Mouse (Mus musculus) liver, embryonic 15.5 days (tissue): Measurements from ENCODE around the gene Slc6a11. TPM values are rescaled to one million over a fixed set of nuclear protein-coding genes. Genes with fewer than 3 reads are reported as not detected.

Experiments used
- ATAC-seq: fragments of 200-750 bp; cut with Nextera tagmentation; 2 replicates; pipeline ENCODE4 v1.8.0; 2017; ENCODE audit warnings: moderate number of reproducible peaks, mild to moderate bottlenecking, moderate library complexity; ENCODE audit not compliant: insufficient read depth
- H3K27ac ChIP-seq: fragments of 300-500 bp; sonication (generic); replicated peaks from 2 replicates; pipeline ENCODE4 v1.5.1; 2015; ENCODE audit warnings: mild to moderate bottlenecking, inconsistent platforms
- H3K27me3 ChIP-seq: fragments of 300-500 bp; sonication (generic); 2 replicates; pipeline ENCODE4 v1.6.1; 2015; ENCODE audit warnings: mild to moderate bottlenecking, inconsistent platforms
- H3K36me3 ChIP-seq: fragments of 300-500 bp; sonication (generic); replicated peaks from 2 replicates; pipeline ENCODE4 v1.6.1; 2015; ENCODE audit warnings: moderate library complexity, mild to moderate bottlenecking, inconsistent platforms
- H3K4me1 ChIP-seq: fragments of 300-500 bp; sonication (generic); replicated peaks from 2 replicates; pipeline ENCODE4 v1.6.1; 2015; ENCODE audit warnings: inconsistent platforms
- H3K4me2 ChIP-seq: fragments of 300-500 bp; sonication (generic); 2 replicates; pipeline ENCODE4 v1.6.1; 2015; ENCODE audit warnings: moderate library complexity, mild to moderate bottlenecking, inconsistent platforms
- H3K4me3 ChIP-seq: fragments of 300-500 bp; sonication (generic); replicated peaks from 2 replicates; pipeline ENCODE4 v1.5.1; 2015; ENCODE audit warnings: mild to moderate bottlenecking, inconsistent platforms
- H3K9ac ChIP-seq: fragments of 300-500 bp; sonication (generic); 2 replicates; pipeline ENCODE4 v1.6.1; 2015; ENCODE audit warnings: moderate library complexity, mild to moderate bottlenecking, inconsistent platforms
- H3K9me3 ChIP-seq: fragments of 300-500 bp; sonication (generic); replicated peaks from 2 replicates; pipeline ENCODE4 v1.6.1; 2016; ENCODE audit warnings: inconsistent platforms
- WGBS: fragments of 180-500 bp; shearing (Covaris S2); methylation state at CpG from one replicate; pipeline ENCODE4 v1.1.7; 2015; ENCODE audit warnings: mixed read lengths; ENCODE audit not compliant: insufficient replicate concordance; 5-methylcytosine and 5-hydroxymethylcytosine counted together
- polyA plus RNA-seq: library from polyadenylated mRNA; unstranded; fragments of >200 nt; fragmentation: Nextera tagmentation; extraction: Ambion mirVana; gene quantifications from 2 replicates; pipeline ENCODE4 v1.2.1, GENCODE M21; 2015

Gene Slc6a11
- polyA plus RNA-seq, 1 experiment from 2014 or later = 0.03 TPM

DNA sequence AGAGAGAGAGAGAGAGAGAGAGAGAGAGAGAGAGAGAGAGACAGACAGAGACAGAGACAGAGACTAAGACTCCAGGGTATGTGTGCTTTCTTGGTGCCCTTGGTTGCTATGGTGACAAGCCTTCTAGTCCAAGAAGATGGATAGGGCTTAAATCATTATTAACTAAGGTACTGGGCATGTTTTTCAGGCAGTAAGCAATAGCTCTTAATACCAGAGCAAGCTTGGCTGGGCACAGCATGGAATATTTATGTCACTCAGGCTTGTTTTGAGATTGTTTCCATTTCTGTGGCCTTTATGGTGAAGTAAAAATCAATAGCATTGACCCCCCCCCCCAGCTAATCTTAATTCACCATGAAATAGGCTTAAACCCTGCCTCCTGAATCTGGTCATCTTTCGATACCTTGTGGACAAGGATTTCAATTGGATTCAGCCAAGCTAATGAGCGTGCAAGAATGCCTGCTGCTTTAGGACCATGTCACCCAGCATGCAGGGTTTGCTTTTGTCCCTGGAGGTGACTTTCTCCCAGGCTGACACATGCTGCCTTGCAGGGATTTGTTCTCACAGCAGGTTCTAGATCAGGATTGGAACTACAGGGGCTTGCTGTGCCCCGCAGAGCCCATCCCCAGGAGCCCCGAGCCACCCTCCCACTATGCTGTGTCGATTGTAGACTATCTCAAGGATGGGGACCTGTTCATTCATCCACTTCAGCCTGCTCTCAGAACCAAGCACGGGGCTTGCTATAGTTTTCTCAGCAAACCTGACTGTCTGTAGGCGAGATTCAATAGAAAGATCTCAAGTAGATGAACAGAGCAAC lies 51.5 kb downstream of the Slc6a11 start:
- ATAC-seq = no peak
- H3K4me2 ChIP-seq = no peak overlapping the region
- no peak overlapping the region for H3K4me3 ChIP-seq
- H3K4me1 ChIP-seq = no peaks in the 10 kb centered on the region
- no peak overlapping the region for H3K27ac ChIP-seq
- no peaks in the 10 kb centered on the region for H3K9me3 ChIP-seq
- 55% methylated on average over 7 of the region's 7 CpGs for WGBS
- no peaks in the 10 kb centered on the region for H3K36me3 ChIP-seq
- H3K27me3 ChIP-seq = no peaks in the 10 kb centered on the region
- H3K9ac ChIP-seq = no peak overlapping the region

DNA sequence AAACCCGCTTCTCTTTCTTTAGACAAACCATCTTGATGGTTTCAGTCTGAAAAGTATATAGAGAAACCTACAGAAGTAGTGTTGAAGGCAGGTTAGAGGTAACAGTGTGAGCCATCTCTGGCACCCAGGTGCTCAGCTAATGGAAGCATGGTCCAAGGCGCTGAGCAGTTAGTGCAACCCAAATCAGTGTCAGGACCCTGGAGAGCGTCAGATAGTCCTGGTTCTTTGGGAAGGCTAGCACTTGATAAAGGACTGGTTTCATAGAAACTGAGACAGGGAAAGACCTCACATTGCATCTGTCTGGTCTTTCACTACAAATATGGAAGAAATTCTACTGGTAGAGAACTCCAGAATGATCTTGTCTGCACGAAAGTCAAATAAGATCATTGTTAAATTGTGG lies 56.1 kb downstream of the Slc6a11 start:
- no peaks in the 10 kb centered on the region for H3K9me3 ChIP-seq
- 34% methylated on average over 4 of the region's 4 CpGs for WGBS

DNA sequence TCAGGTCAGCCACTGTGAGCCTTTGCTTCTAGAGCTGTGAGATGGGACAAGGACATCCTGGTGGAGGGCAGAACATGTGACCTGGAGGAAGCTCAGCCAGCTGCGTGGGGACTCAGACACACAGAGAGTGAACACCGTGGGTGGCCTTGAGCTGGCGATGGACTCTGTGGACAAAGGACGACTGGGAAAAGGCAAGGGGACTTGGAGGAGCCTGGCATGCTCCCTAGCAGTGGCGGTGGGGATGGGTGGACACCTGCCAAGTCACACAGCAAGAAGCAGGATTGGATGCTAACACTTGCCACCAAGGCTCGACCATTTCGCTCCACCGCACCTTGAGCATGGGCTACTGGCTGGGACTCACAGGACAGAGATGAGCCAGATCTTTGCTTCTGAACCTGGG lies 57.8 kb downstream of the Slc6a11 start:
- Histone ChIP-seq H3K27ac (no peak overlapping the region), H3K27me3 (no peaks in the 10 kb centered on the region), H3K4me2 (no peak overlapping the region), H3K4me1 (no peaks in the 10 kb centered on the region), H3K36me3 (no peaks in the 10 kb centered on the region), H3K4me3 (no peak overlapping the region), H3K9me3 (no peaks in the 10 kb centered on the region), H3K9ac (no peak overlapping the region)
- ATAC-seq = no peak
- 62% methylated on average over 8 of the region's 8 CpGs for WGBS

More for the DNA sequence above, 56.1 kb downstream of the Slc6a11 start:
- Histone ChIP-seq H3K4me3 (no peak overlapping the region), H3K4me1 (no peaks in the 10 kb centered on the region), H3K4me2 (no peak overlapping the region), H3K9ac (no peak overlapping the region), H3K27me3 (no peaks in the 10 kb centered on the region), H3K36me3 (no peaks in the 10 kb centered on the region), H3K27ac (no peak overlapping the region)
- no peak for ATAC-seq

DNA sequence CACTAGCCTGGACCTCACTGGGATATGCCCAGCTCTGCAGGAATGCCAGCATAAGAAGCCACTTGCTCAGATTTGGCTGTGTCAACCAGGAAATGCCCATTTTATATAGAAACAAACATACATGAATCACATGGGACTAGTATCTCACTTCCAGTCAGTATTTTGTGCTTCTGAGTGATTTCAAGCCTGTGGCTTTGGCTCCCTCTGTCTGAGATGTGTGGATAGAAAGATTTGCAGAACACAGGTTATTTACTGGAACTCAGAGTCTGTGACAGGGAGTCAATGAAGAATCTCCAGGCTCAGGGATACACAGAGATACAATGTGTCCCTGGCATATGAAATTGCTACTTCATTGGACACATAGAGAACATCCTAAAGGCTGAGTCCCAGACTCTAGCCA lies 65.0 kb downstream of the Slc6a11 start:
- Histone ChIP-seq H3K36me3 (no peaks in the 10 kb centered on the region), H3K27ac (no peak overlapping the region), H3K27me3 (no peaks in the 10 kb centered on the region), H3K4me2 (no peak overlapping the region), H3K4me1 (no peaks in the 10 kb centered on the region), H3K4me3 (no peak overlapping the region), H3K9ac (no peak overlapping the region), H3K9me3 (no peaks in the 10 kb centered on the region)
- no peak for ATAC-seq

DNA sequence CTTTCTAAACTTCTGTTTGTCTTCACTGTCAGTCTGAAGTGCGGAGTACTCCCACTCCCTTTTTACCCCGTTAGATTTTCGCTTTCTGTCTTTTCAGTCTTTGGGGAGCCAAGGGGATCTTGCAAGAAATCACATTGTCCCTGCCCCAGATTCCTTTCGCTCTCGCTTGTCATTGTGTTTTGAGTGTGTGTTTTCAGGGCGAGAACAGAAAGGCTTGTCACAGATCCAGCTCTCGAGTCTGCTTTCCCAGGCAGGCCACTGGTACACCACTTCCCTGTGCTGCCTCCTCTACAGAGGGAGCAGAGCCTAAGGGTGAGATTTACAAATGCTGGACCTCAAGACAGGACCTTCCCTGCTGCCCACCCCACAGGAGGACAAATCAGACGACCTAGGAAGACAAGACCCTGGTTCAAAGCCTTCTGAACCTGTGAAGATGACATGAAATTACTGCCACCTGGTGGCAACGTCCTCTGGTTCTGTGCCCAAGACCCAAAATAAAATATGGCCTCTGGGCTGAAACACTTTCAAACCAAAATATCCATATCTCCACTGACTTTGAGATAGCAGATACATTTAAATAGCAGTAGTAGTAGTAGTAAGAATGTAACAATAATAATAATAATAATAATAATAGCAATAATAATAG lies 68.3 kb downstream of the Slc6a11 start:
- Histone ChIP-seq H3K4me1 (no peaks in the 10 kb centered on the region), H3K4me3 (no peak overlapping the region), H3K36me3 (no peaks in the 10 kb centered on the region), H3K9me3 (no peaks in the 10 kb centered on the region), H3K27ac (no peak overlapping the region), H3K4me2 (no peak overlapping the region), H3K27me3 (no peaks in the 10 kb centered on the region), H3K9ac (no peak overlapping the region)
- 43% methylated on average over 9 of the region's 9 CpGs for WGBS
- ATAC-seq = no peak

DNA sequence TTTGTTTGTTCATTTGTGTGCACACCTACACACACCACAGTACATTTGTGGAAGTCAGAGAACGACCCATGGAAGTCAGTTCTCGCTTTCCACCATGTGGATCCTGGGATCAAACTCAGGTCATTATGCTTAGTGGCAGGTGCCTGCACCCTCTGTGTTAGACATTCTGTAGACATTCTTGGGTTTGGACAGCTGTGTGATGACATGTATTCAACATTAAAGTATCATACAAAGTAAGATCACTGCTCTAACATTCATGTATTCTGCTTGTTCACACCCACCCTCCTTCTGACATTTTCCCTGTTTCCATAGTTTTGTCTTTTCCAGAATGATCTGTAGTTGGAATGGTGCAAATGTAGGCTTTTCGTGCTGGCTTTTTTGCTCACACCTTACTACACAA lies 73.5 kb downstream of the Slc6a11 start:
- Histone ChIP-seq H3K4me1 (no peaks in the 10 kb centered on the region), H3K4me2 (no peak overlapping the region), H3K9ac (no peak overlapping the region), H3K27me3 (no peaks in the 10 kb centered on the region), H3K27ac (no peak overlapping the region), H3K36me3 (no peaks in the 10 kb centered on the region), H3K9me3 (no peaks in the 10 kb centered on the region), H3K4me3 (no peak overlapping the region)
- 53% methylated on average over 3 of the region's 3 CpGs for WGBS
- no peak for ATAC-seq

DNA sequence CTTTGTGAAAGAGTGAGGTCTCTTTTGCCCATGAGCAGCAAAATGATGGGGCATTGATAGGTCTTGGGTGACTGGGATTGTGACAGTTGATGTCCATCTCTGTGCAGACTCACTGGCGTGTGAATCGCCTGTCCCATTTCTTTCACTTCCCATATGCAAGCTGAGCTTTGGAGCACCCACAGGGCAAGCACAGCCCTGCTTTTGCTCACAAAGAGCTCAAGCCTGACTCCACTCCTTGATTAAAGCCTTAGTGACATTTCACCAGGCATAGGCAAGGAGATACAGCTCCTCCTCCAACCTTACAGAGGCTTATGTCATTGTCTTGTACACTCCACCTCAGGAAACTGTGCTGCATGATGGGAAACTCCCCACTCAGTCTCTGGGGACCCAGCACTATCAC lies 77.3 kb downstream of the Slc6a11 start:
- H3K4me3 ChIP-seq = no peak overlapping the region
- no peaks in the 10 kb centered on the region for H3K27me3 ChIP-seq
- H3K9ac ChIP-seq = no peak overlapping the region
- no peaks in the 10 kb centered on the region for H3K4me1 ChIP-seq
- no peak for ATAC-seq
- no peak overlapping the region for H3K27ac ChIP-seq
- no peaks in the 10 kb centered on the region for H3K9me3 ChIP-seq
- no peaks in the 10 kb centered on the region for H3K36me3 ChIP-seq
- 55% methylated on average over 2 of the region's 2 CpGs for WGBS
- H3K4me2 ChIP-seq = no peak overlapping the region

DNA sequence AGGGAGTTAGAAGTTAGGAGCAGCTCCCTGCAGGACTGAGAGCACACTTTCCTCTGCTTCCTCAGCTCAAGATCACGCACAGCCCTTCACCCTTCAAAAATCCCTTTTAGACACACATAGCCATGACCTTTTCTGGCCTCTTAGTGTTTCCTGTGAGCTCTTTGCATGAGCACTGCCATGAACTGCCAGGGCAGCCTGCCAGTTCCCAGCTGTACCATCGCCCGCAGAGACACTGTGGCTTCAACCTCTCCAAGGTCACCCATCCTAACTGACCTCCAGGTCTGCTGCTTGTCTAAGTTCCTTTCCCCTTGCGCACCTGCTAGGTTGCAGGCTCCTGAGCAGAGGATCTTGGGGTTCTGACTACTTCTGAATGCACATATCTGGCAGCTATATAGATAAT lies 83.4 kb downstream of the Slc6a11 start:
- 64% methylated on average over 4 of the region's 4 CpGs for WGBS
- Histone ChIP-seq H3K27ac (no peak overlapping the region), H3K36me3 (no peaks in the 10 kb centered on the region), H3K4me2 (no peak overlapping the region), H3K4me3 (no peak overlapping the region), H3K27me3 (no peaks in the 10 kb centered on the region), H3K4me1 (no peaks in the 10 kb centered on the region), H3K9ac (no peak overlapping the region), H3K9me3 (no peaks in the 10 kb centered on the region)
- ATAC-seq = no peak

DNA sequence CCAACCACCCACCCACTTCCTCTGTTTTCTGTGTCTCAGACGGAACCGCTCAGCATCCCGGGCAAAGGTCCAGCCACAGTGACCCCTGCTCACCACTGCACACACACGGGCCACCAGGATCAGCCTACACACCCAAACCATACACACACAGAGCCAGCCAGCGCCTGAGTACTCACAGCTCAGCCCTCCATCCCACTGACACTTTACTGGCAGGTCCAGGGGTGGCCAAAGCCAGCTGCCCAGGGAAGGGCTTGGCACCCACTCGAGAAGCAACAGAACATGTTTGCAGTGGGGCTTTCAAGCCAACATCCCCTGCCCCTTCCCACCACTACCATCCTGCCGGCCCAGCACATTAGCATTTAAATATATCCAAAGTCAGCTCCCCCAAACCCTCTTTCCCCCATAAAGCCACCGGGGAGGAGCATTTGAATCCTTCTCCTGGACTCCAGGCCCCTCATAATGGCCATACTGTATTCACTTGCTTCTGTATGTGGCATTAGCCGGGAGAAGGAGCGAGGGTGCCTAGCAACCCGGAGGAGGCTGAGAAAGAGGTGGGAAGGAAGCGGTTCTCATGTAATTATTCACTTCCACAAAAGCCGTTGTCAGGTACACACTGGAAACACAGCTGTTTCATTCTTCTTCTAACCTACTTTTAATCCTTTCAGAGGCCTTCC lies 85.8 kb downstream of the Slc6a11 start:
- ATAC-seq = no peak
- H3K36me3 ChIP-seq = no peaks in the 10 kb centered on the region
- no peaks in the 10 kb centered on the region for H3K27me3 ChIP-seq
- no peak overlapping the region for H3K27ac ChIP-seq
- no peak overlapping the region for H3K4me3 ChIP-seq
- H3K4me1 ChIP-seq = no peaks in the 10 kb centered on the region
- H3K9ac ChIP-seq = no peak overlapping the region
- 49% methylated on average over 13 of the region's 13 CpGs for WGBS
- no peaks in the 10 kb centered on the region for H3K9me3 ChIP-seq
- H3K4me2 ChIP-seq = no peak overlapping the region

DNA sequence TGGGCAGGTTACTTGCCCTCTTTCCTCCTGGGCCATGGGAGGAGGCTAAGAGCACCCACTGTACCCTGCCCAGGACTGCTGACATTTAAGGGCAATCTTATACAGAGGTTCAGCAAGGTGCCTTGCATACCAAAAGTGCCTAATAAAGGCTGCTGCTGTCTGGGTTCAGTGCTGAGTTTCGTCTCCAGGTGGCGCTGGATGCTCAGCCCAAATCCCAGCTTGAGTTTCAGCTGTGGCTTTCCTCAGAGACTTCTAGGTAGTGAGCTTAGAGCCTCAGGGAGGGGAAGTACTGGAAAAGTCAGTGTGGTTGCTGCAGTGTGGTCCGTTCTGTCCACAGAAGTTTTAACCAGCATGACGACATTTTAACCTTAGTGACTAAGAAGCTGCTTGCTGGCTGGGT lies 93.4 kb downstream of the Slc6a11 start:
- no peak overlapping the region for H3K9ac ChIP-seq
- WGBS = 8% methylated on average over 4 of the region's 4 CpGs
- H3K4me2 ChIP-seq = no peak overlapping the region

DNA sequence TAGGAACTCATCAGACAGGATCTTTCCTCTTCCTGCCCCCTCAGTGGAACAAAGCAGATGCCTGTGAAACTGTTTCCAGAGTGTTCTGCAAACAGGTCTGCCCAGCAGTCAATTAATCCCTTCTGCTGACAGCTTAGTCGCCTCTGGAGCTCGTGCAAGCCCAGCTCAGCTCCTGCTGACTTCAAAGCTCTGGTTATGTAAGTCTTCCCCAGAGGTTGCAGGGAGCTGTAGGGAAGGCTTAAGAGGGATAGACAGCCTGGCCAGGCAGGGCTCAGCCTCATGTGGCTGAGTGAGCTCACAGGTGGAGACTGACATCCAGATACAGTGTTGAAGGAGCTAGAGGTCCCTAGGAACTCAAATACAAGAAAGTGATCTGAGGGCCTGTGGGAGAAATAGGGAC lies 96.3 kb downstream of the Slc6a11 start:
- no peak overlapping the region for H3K9ac ChIP-seq
- 0% methylated on average over 2 of the region's 2 CpGs for WGBS
- ATAC-seq = no peak
- no peaks in the 10 kb centered on the region for H3K36me3 ChIP-seq
- no peaks in the 10 kb centered on the region for H3K9me3 ChIP-seq
- H3K27ac ChIP-seq = no peak overlapping the region
- no peak overlapping the region for H3K4me2 ChIP-seq
- no peak overlapping the region for H3K4me3 ChIP-seq
- 0 out of 2 replicates have a peak, but pooled peaks cover 6% of the 10 kb centered on the region for H3K4me1 ChIP-seq
- H3K27me3 ChIP-seq = no peaks in the 10 kb centered on the region

More for the DNA sequence above, 93.4 kb downstream of the Slc6a11 start:
- H3K27me3 ChIP-seq = no peaks in the 10 kb centered on the region
- H3K4me1 ChIP-seq = 0 out of 2 replicates have a peak, but pooled peaks cover 6% of the 10 kb centered on the region
- H3K36me3 ChIP-seq = no peaks in the 10 kb centered on the region
- no peak overlapping the region for H3K4me3 ChIP-seq
- H3K9me3 ChIP-seq = no peaks in the 10 kb centered on the region
- no peak for ATAC-seq
- no peak overlapping the region for H3K27ac ChIP-seq
